Mouse (Mus musculus): ENCODE measurements around the gene Neurl2. TPM values are rescaled to one million over a fixed set of nuclear protein-coding genes. Genes with fewer than 3 reads are reported as not detected.

Gene Neurl2
- total and polyA plus RNA-seq, 3 experiments, result 1.8 to 4.1 (median 2.1) TPM

DNA sequence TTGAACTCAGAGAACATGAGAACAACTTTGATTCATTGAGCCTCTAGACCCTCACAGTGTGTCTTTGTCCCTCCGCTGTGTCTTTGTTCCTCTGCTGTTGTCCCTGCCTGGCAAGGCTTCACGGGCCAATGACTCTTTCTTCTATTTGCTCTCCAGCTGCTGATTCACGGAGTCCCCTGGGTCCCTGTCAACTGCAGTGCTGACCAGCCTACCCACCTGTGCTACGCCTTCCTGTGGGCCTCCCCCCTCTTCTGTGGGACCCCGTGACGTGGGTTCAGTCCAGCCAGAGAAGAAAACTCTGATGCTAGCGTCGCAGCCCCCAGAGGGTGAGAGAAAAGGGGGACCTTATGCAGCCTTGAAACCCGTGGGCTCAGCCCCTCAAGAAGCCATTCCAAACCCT, 49.4 kb upstream of the Neurl2 start:
- Histone ChIP-seq H3K9me3 (replicated peaks; ENCODE audit: low read length) (no peaks in the 10 kb centered on the region), H3K4me3 (replicated peaks in 1 of 3; ENCODE audit: low read depth in 2 of 3, low read length in 2 of 3, poor library complexity in 1 of 3) (no peak overlapping the region), H3K4me2 (ENCODE audit: insufficient read depth, low read depth, poor library complexity, severe bottlenecking) (no peak overlapping the region), H3K9ac (ENCODE audit: insufficient read depth, low read depth) (no peak overlapping the region), H3K79me2 (replicated peaks; ENCODE audit: control insufficient read depth, extremely low read depth, insufficient read depth, poor library complexity, severe bottlenecking) (peaks cover 18% of the 10 kb centered on the region), H3K4me1 (ENCODE audit: control insufficient read depth in 1 of 2, insufficient read depth in 2 of 2) (peaks cover 4 to 33% of the 10 kb centered on the region in 2 experiments), H3K27ac (ENCODE audit: insufficient read depth, low read depth) (no peak overlapping the region), H3K27me3 (replicated peaks) (no peaks in the 10 kb centered on the region), H3K36me3 (replicated peaks in 1 of 2; ENCODE audit: control insufficient read depth in 1 of 2, insufficient read depth in 1 of 2, low read length in 1 of 2) (peaks cover 43 to 48% of the 10 kb centered on the region in 2 experiments)
- DNase-seq (ENCODE audit: extremely low read depth), result peak; percentile 74
- in situ Hi-C loops (cut with MboI; ENCODE audit: low pct_ligation_motif_present, low pct_unique_long_range_greater_than_20kb, low sequenced_read_pairs), result no loop called here
- peak; percentile 24; the same call in 1 of the 2 replicates for TF ChIP-seq EP300 (IDR thresholded peaks at IDR 0.05; ENCODE audit: low read length)
- peak; percentile 57; the same call in 1 of the 2 replicates for TF ChIP-seq ETS1 (conservative IDR thresholded peaks at IDR 0.05; ENCODE audit: low read depth, low read length)
- no peak for TF ChIP-seq JUN (IDR thresholded peaks at IDR 0.05; ENCODE audit: insufficient read depth, low read depth, low read length)
- TF ChIP-seq ZNF384 (IDR thresholded peaks at IDR 0.05; ENCODE audit: low read depth, low read length), result no peak
- TF ChIP-seq MYC (IDR thresholded peaks at IDR 0.05; ENCODE audit: low read depth, low read length), result no peak
- TF ChIP-seq TCF12 (IDR thresholded peaks at IDR 0.05; ENCODE audit: low read depth, low read length), result peak; percentile 41; the same call in 1 of the 2 replicates
- TF ChIP-seq USF2 (conservative IDR thresholded peaks at IDR 0.05; ENCODE audit: low read depth, low read length), result no peak
- peak; percentile 57; the same call in 1 of the 2 replicates for TF ChIP-seq SIN3A (IDR thresholded peaks at IDR 0.05; ENCODE audit: low read length)
- TF ChIP-seq USF1 (IDR thresholded peaks at IDR 0.05; ENCODE audit: low read depth, low read length), result no peak
- TF ChIP-seq RCOR1 (conservative IDR thresholded peaks at IDR 0.05; ENCODE audit: low read depth, low read length), result no peak
- TF ChIP-seq MAFK (IDR thresholded peaks at IDR 0.05; ENCODE audit: insufficient replicate concordance, low read length), result no peak
- dilution Hi-C loops (cut with MboI; ENCODE audit: extremely low pct_ligation_motif_present, extremely low pct_unique_long_range_greater_than_20kb, low sequenced_read_pairs), result no loop called here

GRCm38 (mm10) chr2:164879568-164880277, 46.5 kb upstream of the Neurl2 start:
- Histone ChIP-seq H3K4me2 (ENCODE audit: insufficient read depth, low read depth, poor library complexity, severe bottlenecking) (peak overlapping the region; percentile 87), H3K27me3 (replicated peaks) (no peaks in the 10 kb centered on the region)
- TF ChIP-seq ETS1 (conservative IDR thresholded peaks at IDR 0.05; ENCODE audit: low read depth, low read length) (no peak), HCFC1 (IDR thresholded peaks at IDR 0.05; ENCODE audit: low read depth, low read length) (no peak; the same call in 1 of the 2 replicates), POLR2AphosphoS2 (IDR thresholded peaks at IDR 0.05; ENCODE audit: low read depth, low read length) (no peak), RAD21 (IDR thresholded peaks at IDR 0.05; ENCODE audit: low read depth, low read length) (no peak), JUN (IDR thresholded peaks at IDR 0.05; ENCODE audit: insufficient read depth, low read depth, low read length) (no peak), MAZ (IDR thresholded peaks at IDR 0.05; ENCODE audit: low read depth, low read length) (peak; percentile 92; the same call in 1 of the 2 replicates), JUND (conservative IDR thresholded peaks at IDR 0.05; ENCODE audit: low read depth, low read length) (no peak), UBTF (IDR thresholded peaks at IDR 0.05; ENCODE audit: low read depth, low read length) (no peak; the same call in 1 of the 2 replicates), TCF12 (IDR thresholded peaks at IDR 0.05; ENCODE audit: low read depth, low read length) (0 out of 2 replicates have a peak, but pooled peaks have one; percentile 11), MYC (IDR thresholded peaks at IDR 0.05; ENCODE audit: low read depth, low read length) (no peak), ZMIZ1 (IDR thresholded peaks at IDR 0.05; ENCODE audit: low read depth, low read length) (peak; percentile 63; the same call in 1 of the 2 replicates), MAFK (IDR thresholded peaks at IDR 0.05; ENCODE audit: insufficient replicate concordance, low read length) (no peak), ZKSCAN1 (IDR thresholded peaks at IDR 0.05; ENCODE audit: borderline replicate concordance, low read depth, low read length) (no peak), ZNF384 (IDR thresholded peaks at IDR 0.05; ENCODE audit: low read depth, low read length) (no peak), E2F4 (IDR thresholded peaks at IDR 0.05; ENCODE audit: insufficient replicate concordance, low read depth, low read length) (no peak), ZC3H11A (IDR thresholded peaks at IDR 0.05; ENCODE audit: low read depth, low read length) (no peak), BHLHE40 (IDR thresholded peaks at IDR 0.05; ENCODE audit: low read depth, low read length) (no peak), NELFE (IDR thresholded peaks at IDR 0.05; ENCODE audit: low read depth, low read length) (peak; percentile 67), CHD2 (IDR thresholded peaks at IDR 0.05; ENCODE audit: low read length) (peak; percentile 68), CHD1 (IDR thresholded peaks at IDR 0.05; ENCODE audit: low read depth, low read length) (no peak), KAT2A (IDR thresholded peaks at IDR 0.05; ENCODE audit: insufficient replicate concordance, low read length) (no peak), POLR2A (IDR thresholded peaks at IDR 0.05; ENCODE audit: low read depth, low read length) (peak; percentile 86), USF1 (IDR thresholded peaks at IDR 0.05; ENCODE audit: low read depth, low read length) (no peak), EP300 (IDR thresholded peaks at IDR 0.05; ENCODE audit: low read length) (no peak), CTCF (conservative IDR thresholded peaks at IDR 0.05 in 1 of 2, IDR thresholded peaks at IDR 0.05 in 1 of 2; ENCODE audit: low read depth in 2 of 2, low read length in 2 of 2) (no peak), NRF1 (IDR thresholded peaks at IDR 0.05; ENCODE audit: low read depth, low read length) (peak; percentile 90)

More at GRCm38 (mm10) chr2:164879568-164880277, 46.5 kb upstream of the Neurl2 start:
- Histone ChIP-seq H3K79me2 (replicated peaks; ENCODE audit: control insufficient read depth, extremely low read depth, insufficient read depth, poor library complexity, severe bottlenecking) (peaks cover 18% of the 10 kb centered on the region), H3K36me3 (replicated peaks in 1 of 2; ENCODE audit: control insufficient read depth in 1 of 2, insufficient read depth in 1 of 2, low read length in 1 of 2) (peaks cover 14 to 23% of the 10 kb centered on the region in 2 experiments), H3K9ac (ENCODE audit: insufficient read depth, low read depth) (peak overlapping the region; percentile 95), H3K4me3 (replicated peaks in 1 of 3; ENCODE audit: low read depth in 2 of 3, low read length in 2 of 3, poor library complexity in 1 of 3) (peak overlapping the region; percentile 80 to 92 (median 88)), H3K27ac (ENCODE audit: insufficient read depth, low read depth) (peak overlapping the region; percentile 84), H3K9me3 (replicated peaks; ENCODE audit: low read length) (no peaks in the 10 kb centered on the region), H3K4me1 (ENCODE audit: control insufficient read depth in 1 of 2, insufficient read depth in 2 of 2) (peaks cover 4 to 33% of the 10 kb centered on the region in 2 experiments)
- in situ Hi-C loops (cut with MboI; ENCODE audit: low pct_ligation_motif_present, low pct_unique_long_range_greater_than_20kb, low sequenced_read_pairs) (loop anchor here (5.0 kb wide), 1 partner anchor 47 kb away; the partner anchor contains the start of genes Ctsa and Neurl2), dilution Hi-C loops (cut with MboI; ENCODE audit: extremely low pct_ligation_motif_present, extremely low pct_unique_long_range_greater_than_20kb, low sequenced_read_pairs) (no loop called here)
- peak; percentile 95 for DNase-seq (ENCODE audit: extremely low read depth)
